Mouse (Mus musculus) lung, postnatal 0 days (tissue): ENCODE data around the gene Cracr2a. TPM values are rescaled to one million over a fixed set of nuclear protein-coding genes. Genes with fewer than 3 reads are reported as not detected.

Experiments
- ATAC-seq: fragments of 200-750 bp; cut with Nextera tagmentation; 2 replicates; pipeline ENCODE4 v1.8.0; 2017; ENCODE audit warnings: moderate library complexity
- DNase-seq: peaks from one replicate; pipeline ENCODE4 v3.0.0-alpha.2; 2016; ENCODE audit warnings: low spot score
- H3K27ac ChIP-seq: fragments of 300-500 bp; sonication (generic); 2 replicates; pipeline ENCODE4 v1.5.1; 2014; ENCODE audit warnings: antibody characterized with exemption, mild to moderate bottlenecking, low read length, mixed read lengths
- H3K27me3 ChIP-seq: fragments of 300-500 bp; sonication (generic); replicated peaks from 2 replicates; pipeline ENCODE4 v1.6.1; 2014; ENCODE audit warnings: low read length, mixed read lengths; ENCODE audit not compliant: insufficient read depth
- H3K36me3 ChIP-seq: fragments of 300-500 bp; sonication (generic); 2 replicates; pipeline ENCODE4 v1.6.1; 2014; ENCODE audit warnings: low read length, mixed read lengths; ENCODE audit not compliant: insufficient read depth
- H3K4me1 ChIP-seq: fragments of 300-500 bp; sonication (generic); 2 replicates; pipeline ENCODE4 v1.6.1; 2014; ENCODE audit warnings: antibody characterized with exemption, low read depth, low read length, mixed read lengths; ENCODE audit not compliant: insufficient read depth
- H3K4me2 ChIP-seq: fragments of 300-500 bp; sonication (generic); replicated peaks from 2 replicates; pipeline ENCODE4 v1.6.1; 2014; ENCODE audit warnings: low read depth, mild to moderate bottlenecking, low read length, moderate library complexity, mixed read lengths
- H3K4me3 ChIP-seq: fragments of 300-500 bp; sonication (generic); 2 replicates; pipeline ENCODE4 v1.5.1; 2014; ENCODE audit warnings: low read depth, low read length
- H3K9ac ChIP-seq: fragments of 300-500 bp; sonication (generic); replicated peaks from 2 replicates; pipeline ENCODE4 v1.6.1; 2014; ENCODE audit warnings: low read depth, mild to moderate bottlenecking
- H3K9me3 ChIP-seq: fragments of 300-500 bp; sonication (generic); 2 replicates; pipeline ENCODE4 v1.6.1; 2016; ENCODE audit warnings: low read length, mixed read lengths
- CTCF ChIP-seq: IDR thresholded peaks from 2 replicates; pipeline ENCODE4 v1.5.1; 2016; ENCODE audit warnings: antibody characterized with exemption, mild to moderate bottlenecking
- EP300 ChIP-seq: IDR thresholded peaks from 2 replicates; pipeline ENCODE4 v1.6.1; 2016; ENCODE audit warnings: antibody characterized with exemption, mild to moderate bottlenecking, control low read depth
- WGBS: fragments of 180-500 bp; shearing (Covaris S2); extraction: QIAGEN DNeasy Blood & Tissue Kit; methylation state at CpG from one replicate; pipeline ENCODE4 v1.1.7; 2014; 5-methylcytosine and 5-hydroxymethylcytosine counted together
- polyA plus RNA-seq: library from polyadenylated mRNA; unstranded; fragments of >200 nt; fragmentation: Nextera tagmentation; extraction: Ambion mirVana; gene quantifications from 2 replicates; pipeline ENCODE4 v1.2.1, GENCODE M21; 2015

Gene Cracr2a
- polyA plus RNA-seq, 1 experiment from 2014 or later: 5.4 TPM

GRCm38 (mm10) chr6:127659472-127659871 lies 98.3 kb downstream of the Cracr2a start:
- no peak for TF ChIP-seq CTCF
- TF ChIP-seq EP300: no peak
- H3K9ac ChIP-seq: no peak overlapping the region
- no peak overlapping the region for H3K4me3 ChIP-seq
- H3K36me3 ChIP-seq: no peaks in the 10 kb centered on the region
- 57% methylated on average over 5 of the region's 5 CpGs for WGBS
- H3K4me1 ChIP-seq: no peaks in the 10 kb centered on the region
- H3K27ac ChIP-seq: no peak overlapping the region
- no peak overlapping the region for H3K4me2 ChIP-seq
- no peak for DNase-seq
- no peaks in the 10 kb centered on the region for H3K9me3 ChIP-seq
- peak; percentile 9; the same call in 1 of the 2 replicates for ATAC-seq
- H3K27me3 ChIP-seq: no peaks in the 10 kb centered on the region

DNA sequence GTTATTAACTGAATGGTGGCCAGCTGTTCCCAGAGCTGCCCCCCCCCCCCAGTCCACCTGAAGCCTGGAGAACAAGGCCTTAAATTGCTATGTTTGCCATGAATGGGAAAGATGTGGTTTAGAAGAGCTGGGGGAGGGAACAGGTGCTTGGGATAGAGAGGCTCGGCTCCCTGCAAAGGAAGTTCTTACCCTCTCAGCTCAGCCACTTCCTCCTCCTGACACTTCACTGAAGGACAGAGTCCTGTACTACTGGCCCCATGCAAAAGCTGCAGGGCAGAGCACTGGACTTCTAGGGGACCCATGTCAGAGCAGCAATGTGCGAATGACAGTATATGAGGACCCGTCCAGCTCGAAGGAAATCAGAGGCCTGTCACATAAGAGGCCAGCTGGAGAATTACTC lies 98.8 kb downstream of the Cracr2a start:
- ATAC-seq (peak; percentile 85), DNase-seq (peak; percentile 89)
- Histone ChIP-seq H3K4me2 (no peak overlapping the region), H3K9me3 (no peaks in the 10 kb centered on the region), H3K27me3 (no peaks in the 10 kb centered on the region), H3K4me3 (no peak overlapping the region), H3K27ac (no peak overlapping the region), H3K36me3 (no peaks in the 10 kb centered on the region), H3K9ac (no peak overlapping the region), H3K4me1 (no peaks in the 10 kb centered on the region)
- WGBS: 61% methylated on average over 4 of the region's 4 CpGs
- TF ChIP-seq CTCF (no peak), EP300 (no peak)

GRCm38 (mm10) chr6:127661717-127662292 lies 100.7 kb downstream of the Cracr2a start:
- DNase-seq (no peak), ATAC-seq (no peak)
- H3K4me3 ChIP-seq: no peak overlapping the region
- H3K36me3 ChIP-seq: no peaks in the 10 kb centered on the region
- H3K4me1 ChIP-seq: no peaks in the 10 kb centered on the region
- H3K9ac ChIP-seq: no peak overlapping the region
- 68% methylated on average over 7 of the region's 7 CpGs for WGBS
- H3K27ac ChIP-seq: no peak overlapping the region
- no peaks in the 10 kb centered on the region for H3K9me3 ChIP-seq
- TF ChIP-seq CTCF (no peak), EP300 (no peak)
- no peaks in the 10 kb centered on the region for H3K27me3 ChIP-seq
- H3K4me2 ChIP-seq: no peak overlapping the region

DNA sequence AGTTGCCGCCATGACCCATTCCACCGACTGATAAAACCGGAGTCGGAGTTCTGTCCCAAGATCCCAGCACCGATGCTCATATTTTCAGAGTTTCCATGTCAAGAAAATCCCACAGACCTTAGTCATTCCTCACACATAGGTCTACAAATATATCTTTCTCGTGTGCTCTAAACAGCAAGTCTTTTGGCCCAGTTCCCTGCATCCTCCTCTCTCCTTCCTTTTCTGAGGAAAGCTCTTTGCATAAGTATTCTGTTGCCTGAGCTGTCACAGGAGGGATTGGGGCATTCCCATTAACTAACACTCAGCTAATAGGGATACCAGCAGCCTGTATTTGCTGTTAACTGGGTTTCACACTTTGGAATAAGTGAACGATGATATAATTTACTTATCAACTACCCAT lies 102.1 kb downstream of the Cracr2a start:
- Histone ChIP-seq H3K27me3 (no peaks in the 10 kb centered on the region), H3K27ac (no peak overlapping the region), H3K9me3 (no peaks in the 10 kb centered on the region), H3K4me2 (no peak overlapping the region), H3K36me3 (no peaks in the 10 kb centered on the region), H3K4me1 (no peaks in the 10 kb centered on the region), H3K4me3 (no peak overlapping the region), H3K9ac (no peak overlapping the region)
- DNase-seq (no peak), ATAC-seq (no peak)
- no peak for TF ChIP-seq EP300
- TF ChIP-seq CTCF: no peak
- WGBS: 46% methylated on average over 7 of the region's 7 CpGs

GRCm38 (mm10) chr6:127669313-127669712 lies 108.2 kb downstream of the Cracr2a start:
- H3K27ac ChIP-seq: no peak overlapping the region
- H3K36me3 ChIP-seq: no peaks in the 10 kb centered on the region
- H3K27me3 ChIP-seq: no peaks in the 10 kb centered on the region
- no peak for TF ChIP-seq CTCF
- no peak for TF ChIP-seq EP300
- H3K9ac ChIP-seq: no peak overlapping the region
- ATAC-seq: no peak
- H3K9me3 ChIP-seq: no peaks in the 10 kb centered on the region
- H3K4me3 ChIP-seq: no peak overlapping the region
- no peak overlapping the region for H3K4me2 ChIP-seq
- no peak for DNase-seq
- H3K4me1 ChIP-seq: no peaks in the 10 kb centered on the region
- WGBS: 76% methylated on average over 4 of the region's 4 CpGs

GRCm38 (mm10) chr6:127670031-127670430 lies 108.9 kb downstream of the Cracr2a start:
- Histone ChIP-seq H3K27ac (no peak overlapping the region), H3K4me3 (no peak overlapping the region), H3K27me3 (no peaks in the 10 kb centered on the region), H3K4me1 (no peaks in the 10 kb centered on the region), H3K9ac (no peak overlapping the region), H3K36me3 (no peaks in the 10 kb centered on the region), H3K4me2 (no peak overlapping the region), H3K9me3 (no peaks in the 10 kb centered on the region)
- 96% methylated on average over 4 of the region's 4 CpGs for WGBS
- DNase-seq (no peak), ATAC-seq (no peak)
- TF ChIP-seq CTCF: peak; percentile 14; the same call in 1 of the 2 replicates
- TF ChIP-seq EP300: no peak

- no peak for ATAC-seq
- Histone ChIP-seq H3K36me3 (no peaks in the 10 kb centered on the region), H3K27me3 (no peaks in the 10 kb centered on the region), H3K4me1 (no peaks in the 10 kb centered on the region), H3K9me3 (no peaks in the 10 kb centered on the region), H3K9ac (no peak overlapping the region), H3K4me2 (no peak overlapping the region), H3K4me3 (no peak overlapping the region), H3K27ac (no peak overlapping the region)
- no peak for DNase-seq
- TF ChIP-seq EP300 (no peak), CTCF (no peak)
- WGBS: 67% methylated on average over 7 of the region's 7 CpGs
These were observed 110.9 kb downstream of the Cracr2a start for GRCm38 (mm10) chr6:127672071-127672470.
